Mouse (Mus musculus) small intestine, adult 2 months (tissue): ENCODE measurements around the gene Mrps6. TPM values are rescaled to one million over a fixed set of nuclear protein-coding genes. Genes with fewer than 3 reads are reported as not detected.
A peak's percentile ranks its signal among the peaks of the same experiment; 100 is the strongest.

Source experiments
- H3K27ac ChIP-seq: fragments of 200-500 bp; 2 replicates; pipeline ENCODE4 v1.5.1; 2012; ENCODE audit warnings: low read depth, low read length, control low read depth, inconsistent platforms; ENCODE audit not compliant: insufficient read depth
- H3K27me3 ChIP-seq: fragments of 200-500 bp; 2 replicates; pipeline ENCODE4 v1.6.1; 2012; ENCODE audit warnings: mild to moderate bottlenecking, moderate library complexity, low read length, inconsistent platforms; ENCODE audit not compliant: control insufficient read depth, insufficient read depth
- H3K36me3 ChIP-seq: fragments of 200-500 bp; 2 replicates; pipeline ENCODE4 v1.6.1; 2012; ENCODE audit warnings: mild to moderate bottlenecking, low read length, control low read depth, inconsistent platforms; ENCODE audit not compliant: control insufficient read depth, insufficient read depth
- H3K4me1 ChIP-seq: fragments of 200-500 bp; 2 replicates; pipeline ENCODE4 v1.6.1; 2012; ENCODE audit warnings: low read length, inconsistent platforms, mixed read lengths; ENCODE audit not compliant: control insufficient read depth, insufficient read depth, insufficient read length
- H3K4me3 ChIP-seq: fragments of 200-500 bp; 2 replicates; pipeline ENCODE4 v1.5.1; 2012; ENCODE audit warnings: low read depth, mild to moderate bottlenecking, control low read depth, inconsistent platforms, low read length, moderate library complexity
- CTCF ChIP-seq: fragments of 200-500 bp; IDR thresholded peaks from 2 replicates; pipeline ENCODE4 v1.5.1; 2012; ENCODE audit warnings: low read depth, mild to moderate bottlenecking, control low read depth, inconsistent platforms, low read length, moderate library complexity, mixed read lengths; ENCODE audit not compliant: insufficient replicate concordance, insufficient read length; ENCODE audit errors: extremely low read depth
- POLR2A ChIP-seq: fragments of 200-500 bp; IDR thresholded peaks from 2 replicates; pipeline ENCODE4 v1.6.1; 2012; ENCODE audit warnings: low read depth, mild to moderate bottlenecking, control low read depth, inconsistent platforms, low read length, moderate library complexity
- WGBS: fragments of 180-500 bp; shearing (Covaris S2); methylation state at CpG from one replicate; pipeline ENCODE4 v1.1.7; 2018; 5-methylcytosine and 5-hydroxymethylcytosine counted together
- polyA plus RNA-seq: library from polyadenylated mRNA; depleted of rRNA; stranded (reverse); fragments of >200 nt; gene quantifications from 2 replicates; pipeline ENCODE4 v1.2.3, GENCODE M21; 2012; rRNA removed

Gene Mrps6
- polyA plus RNA-seq, 1 experiment = 6.9 TPM

DNA sequence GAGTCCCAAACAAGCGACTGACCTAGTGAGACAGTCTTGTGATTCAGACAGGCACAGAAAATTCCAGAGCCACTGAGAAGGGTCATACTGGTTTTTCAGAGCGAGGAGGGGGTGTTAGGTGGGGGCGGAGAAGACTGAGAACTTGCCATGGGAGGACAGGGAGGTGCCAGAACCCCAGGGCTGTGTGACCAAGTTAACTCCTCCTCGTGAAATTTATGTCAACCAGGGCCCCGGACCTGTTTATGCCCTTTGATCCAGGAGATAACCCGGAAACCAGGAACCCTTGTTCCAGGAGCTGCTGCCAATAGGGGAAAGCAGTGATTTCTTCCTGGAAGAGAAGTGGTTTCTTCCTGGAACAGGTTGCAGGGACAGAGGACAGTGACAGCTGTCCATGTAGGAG, 101.0 kb downstream of the Mrps6 start:
- peaks cover 5% of the 10 kb centered on the region for H3K4me1 ChIP-seq
- 16% methylated on average over 6 of the region's 6 CpGs for WGBS
- no peaks in the 10 kb centered on the region for H3K27me3 ChIP-seq
- peak overlapping the region; percentile 57 for H3K4me3 ChIP-seq
- TF ChIP-seq POLR2A = no peak
- no peak for TF ChIP-seq CTCF
- no peaks in the 10 kb centered on the region for H3K36me3 ChIP-seq
- no peak overlapping the region for H3K27ac ChIP-seq

Other genes starting within 250 kb of the Mrps6 start
- gene Gm49711, start within 50 bp of the Mrps6 start, polyA plus RNA-seq = not detected in 2 replicates
- gene Slc5a3, start 52 bp downstream of the Mrps6 start, polyA plus RNA-seq = 0.17 and 0.24 TPM in 2 replicates
- not detected in 2 replicates for gene Kcne2, start 234.1 kb downstream of the Mrps6 start, polyA plus RNA-seq
- 14.6 and 18.2 TPM in 2 replicates for gene Smim11, start 243.0 kb downstream of the Mrps6 start, polyA plus RNA-seq